Mouse (Mus musculus): ENCODE measurements around the gene Nrxn1. TPM values are rescaled to one million over a fixed set of nuclear protein-coding genes. Genes with fewer than 3 reads are reported as not detected.

Nrxn1 gene
- polyA plus RNA-seq, 1 experiment from 2014 or later: 3.2 TPM

DNA sequence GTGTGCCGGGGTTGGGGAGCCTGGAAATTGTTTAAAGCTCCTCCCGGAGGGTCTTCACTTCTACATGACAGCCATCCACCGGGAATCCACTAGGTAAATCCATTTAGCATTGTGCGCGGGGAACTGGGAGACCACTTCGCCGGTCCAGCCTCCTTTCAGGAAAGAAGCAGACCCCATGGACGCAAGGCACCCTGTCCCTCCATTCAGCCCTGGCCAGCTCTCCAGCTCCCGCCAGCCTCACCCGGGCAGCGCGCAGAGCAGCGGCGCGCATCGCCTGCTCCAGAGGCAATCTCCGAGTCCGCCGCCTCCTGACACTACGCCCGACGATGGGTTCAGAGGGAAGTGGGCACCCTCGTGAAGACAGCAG lies 637.5 kb downstream of the Nrxn1 start:
- Histone ChIP-seq H3K4me3 (ENCODE audit: low read depth, low read length) (peak overlapping the region; percentile 34), H3K4me1 (ENCODE audit: control insufficient read depth, insufficient read depth, low read length) (no peaks in the 10 kb centered on the region), H3K9me3 (ENCODE audit: control insufficient read depth, low read length) (no peaks in the 10 kb centered on the region), H3K9ac (ENCODE audit: low read length) (peak overlapping the region; percentile 51), H3K27me3 (ENCODE audit: control insufficient read depth, insufficient read depth, low read length) (peaks cover 23% of the 10 kb centered on the region), H3K36me3 (ENCODE audit: control insufficient read depth, insufficient read depth, low read length) (no peaks in the 10 kb centered on the region), H3K4me2 (ENCODE audit: low read depth, severe bottlenecking) (peak overlapping the region; percentile 95), H3K27ac (replicated peaks; ENCODE audit: low read depth, low read length) (no peak overlapping the region)
- under 1% methylated on average over 23 of the region's 23 CpGs for WGBS
- ATAC-seq (ENCODE audit: insufficient number of reproducible peaks, low FRiP score, low TSS enrichment, low read depth) (peak; percentile 67; the same call in 1 of the 2 replicates), DNase-seq (ENCODE audit: low spot score) (no peak)

GRCm38 (mm10) chr17:90454738-90455408 lies 638.0 kb downstream of the Nrxn1 start:
- H3K27me3 ChIP-seq (ENCODE audit: control insufficient read depth, insufficient read depth, low read length): peaks cover 23% of the 10 kb centered on the region

DNA sequence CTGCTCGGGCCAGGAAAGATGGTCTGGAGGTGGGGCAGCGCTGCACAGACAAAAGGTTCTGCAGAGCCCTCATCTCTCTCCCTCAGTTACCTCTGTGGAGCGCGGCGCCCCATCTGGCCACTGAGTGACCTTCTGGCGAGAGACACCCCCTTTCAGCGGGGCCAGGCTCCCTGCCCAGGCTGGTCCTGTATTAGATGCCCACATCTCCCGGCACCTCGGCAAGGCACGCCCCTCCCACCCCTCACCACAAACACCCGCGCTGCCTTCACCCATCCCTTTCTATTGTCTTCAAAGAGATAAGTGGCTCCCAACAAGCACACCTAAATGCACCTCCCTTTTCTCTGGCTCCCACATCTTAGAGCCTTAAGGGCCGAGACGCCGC lies 638.5 kb downstream of the Nrxn1 start:
- Histone ChIP-seq H3K9ac (ENCODE audit: low read length) (peak overlapping the region; percentile 34; the same call in 1 of the 2 replicates), H3K4me3 (ENCODE audit: low read depth, low read length) (peak overlapping the region; percentile 34), H3K27me3 (ENCODE audit: control insufficient read depth, insufficient read depth, low read length) (peaks cover 23% of the 10 kb centered on the region), H3K27ac (replicated peaks; ENCODE audit: low read depth, low read length) (no peak overlapping the region), H3K4me1 (ENCODE audit: control insufficient read depth, insufficient read depth, low read length) (no peaks in the 10 kb centered on the region), H3K4me2 (ENCODE audit: low read depth, severe bottlenecking) (peak overlapping the region; percentile 95), H3K36me3 (ENCODE audit: control insufficient read depth, insufficient read depth, low read length) (no peaks in the 10 kb centered on the region), H3K9me3 (ENCODE audit: control insufficient read depth, low read length) (no peaks in the 10 kb centered on the region)
- ATAC-seq (ENCODE audit: insufficient number of reproducible peaks, low FRiP score, low TSS enrichment, low read depth) (peak; percentile 31), DNase-seq (ENCODE audit: low spot score) (peak; percentile 48)
- WGBS: 2% methylated on average over 11 of the region's 15 CpGs

More at GRCm38 (mm10) chr17:90454738-90455408, 638.0 kb downstream of the Nrxn1 start:
- Histone ChIP-seq H3K4me2 (ENCODE audit: low read depth, severe bottlenecking) (peak overlapping the region; percentile 95), H3K4me3 (ENCODE audit: low read depth, low read length) (peak overlapping the region; percentile 34), H3K36me3 (ENCODE audit: control insufficient read depth, insufficient read depth, low read length) (no peaks in the 10 kb centered on the region), H3K9me3 (ENCODE audit: control insufficient read depth, low read length) (no peaks in the 10 kb centered on the region), H3K4me1 (ENCODE audit: control insufficient read depth, insufficient read depth, low read length) (no peaks in the 10 kb centered on the region), H3K9ac (ENCODE audit: low read length) (peak overlapping the region; percentile 51), H3K27ac (replicated peaks; ENCODE audit: low read depth, low read length) (no peak overlapping the region)
- WGBS: under 1% methylated on average over 40 of the region's 41 CpGs
- DNase-seq (ENCODE audit: low spot score) (peak; percentile 65), ATAC-seq (ENCODE audit: insufficient number of reproducible peaks, low FRiP score, low TSS enrichment, low read depth) (peak; percentile 29; the same call in 1 of the 2 replicates)

DNA sequence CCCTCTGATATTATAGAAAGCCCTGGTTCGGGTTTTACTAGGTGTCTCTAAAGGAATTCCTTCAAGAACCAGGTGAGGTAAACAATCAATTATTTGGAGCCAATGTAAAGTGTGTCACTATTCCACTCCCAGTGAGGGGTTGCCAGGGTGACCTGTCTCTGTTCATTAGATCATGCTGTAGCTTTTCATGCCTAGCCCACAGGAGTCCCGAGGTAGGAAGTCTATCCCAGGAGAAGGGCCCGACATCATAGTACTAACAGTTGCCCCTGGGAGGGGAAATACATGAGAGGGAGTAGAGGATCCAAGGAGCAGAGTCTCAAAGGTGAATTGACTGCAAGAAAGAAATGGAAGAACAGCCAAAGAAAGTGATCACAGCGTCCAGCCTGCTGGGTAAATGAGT lies 639.6 kb downstream of the Nrxn1 start:
- ATAC-seq (ENCODE audit: insufficient number of reproducible peaks, low FRiP score, low TSS enrichment, low read depth): no peak
- H3K4me3 ChIP-seq (ENCODE audit: low read depth, low read length): no peak overlapping the region
- no peaks in the 10 kb centered on the region for H3K4me1 ChIP-seq (ENCODE audit: control insufficient read depth, insufficient read depth, low read length)
- no peak overlapping the region for H3K27ac ChIP-seq (replicated peaks; ENCODE audit: low read depth, low read length)
- no peak overlapping the region for H3K9ac ChIP-seq (ENCODE audit: low read length)
- H3K27me3 ChIP-seq (ENCODE audit: control insufficient read depth, insufficient read depth, low read length): peaks cover 23% of the 10 kb centered on the region
- H3K9me3 ChIP-seq (ENCODE audit: control insufficient read depth, low read length): no peaks in the 10 kb centered on the region
- 57% methylated on average over 4 of the region's 4 CpGs for WGBS
- no peaks in the 10 kb centered on the region for H3K36me3 ChIP-seq (ENCODE audit: control insufficient read depth, insufficient read depth, low read length)
- no peak for DNase-seq (ENCODE audit: low spot score)
- H3K4me2 ChIP-seq (ENCODE audit: low read depth, severe bottlenecking): no peak overlapping the region

GRCm38 (mm10) chr17:90452770-90453169 lies 640.1 kb downstream of the Nrxn1 start:
- H3K27ac ChIP-seq (replicated peaks; ENCODE audit: low read depth, low read length): no peak overlapping the region
- no peak overlapping the region for H3K4me2 ChIP-seq (ENCODE audit: low read depth, severe bottlenecking)
- H3K9me3 ChIP-seq (ENCODE audit: control insufficient read depth, low read length): no peaks in the 10 kb centered on the region
- H3K4me3 ChIP-seq (ENCODE audit: low read depth, low read length): no peak overlapping the region
- H3K4me1 ChIP-seq (ENCODE audit: control insufficient read depth, insufficient read depth, low read length): no peaks in the 10 kb centered on the region
- H3K36me3 ChIP-seq (ENCODE audit: control insufficient read depth, insufficient read depth, low read length): no peaks in the 10 kb centered on the region
- no peak overlapping the region for H3K9ac ChIP-seq (ENCODE audit: low read length)
- DNase-seq (ENCODE audit: low spot score) (no peak), ATAC-seq (ENCODE audit: insufficient number of reproducible peaks, low FRiP score, low TSS enrichment, low read depth) (no peak)
- 73% methylated on average over 2 of the region's 2 CpGs for WGBS
- peaks cover 23% of the 10 kb centered on the region for H3K27me3 ChIP-seq (ENCODE audit: control insufficient read depth, insufficient read depth, low read length)

DNA sequence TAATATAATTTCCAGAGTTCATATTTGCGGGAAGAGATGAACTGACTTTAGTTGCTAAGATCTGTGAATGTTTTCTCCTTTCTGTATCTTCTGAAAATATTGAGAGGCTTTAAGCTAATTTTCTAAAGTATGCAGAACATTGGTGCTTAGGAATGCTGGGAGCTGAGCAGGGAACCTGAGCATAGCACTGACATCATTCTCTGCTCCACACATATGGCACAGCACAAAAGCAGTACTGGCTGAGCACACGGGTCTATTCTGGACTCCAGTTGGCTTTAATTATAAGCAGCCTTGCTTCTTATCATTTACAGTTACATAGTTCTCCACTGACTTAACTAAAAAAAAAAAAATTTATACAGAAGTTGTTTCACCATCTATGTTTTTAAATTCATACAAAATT lies 641.5 kb downstream of the Nrxn1 start:
- H3K4me3 ChIP-seq (ENCODE audit: low read depth, low read length): no peak overlapping the region
- H3K4me2 ChIP-seq (ENCODE audit: low read depth, severe bottlenecking): no peak overlapping the region
- H3K9ac ChIP-seq (ENCODE audit: low read length): no peak overlapping the region
- H3K9me3 ChIP-seq (ENCODE audit: control insufficient read depth, low read length): no peaks in the 10 kb centered on the region
- H3K27me3 ChIP-seq (ENCODE audit: control insufficient read depth, insufficient read depth, low read length): peaks cover 19% of the 10 kb centered on the region
- WGBS: 65% methylated on average over 2 of the region's 2 CpGs
- H3K27ac ChIP-seq (replicated peaks; ENCODE audit: low read depth, low read length): no peak overlapping the region
- H3K4me1 ChIP-seq (ENCODE audit: control insufficient read depth, insufficient read depth, low read length): no peaks in the 10 kb centered on the region
- ATAC-seq (ENCODE audit: insufficient number of reproducible peaks, low FRiP score, low TSS enrichment, low read depth) (no peak), DNase-seq (ENCODE audit: low spot score) (no peak)
- no peaks in the 10 kb centered on the region for H3K36me3 ChIP-seq (ENCODE audit: control insufficient read depth, insufficient read depth, low read length)

DNA sequence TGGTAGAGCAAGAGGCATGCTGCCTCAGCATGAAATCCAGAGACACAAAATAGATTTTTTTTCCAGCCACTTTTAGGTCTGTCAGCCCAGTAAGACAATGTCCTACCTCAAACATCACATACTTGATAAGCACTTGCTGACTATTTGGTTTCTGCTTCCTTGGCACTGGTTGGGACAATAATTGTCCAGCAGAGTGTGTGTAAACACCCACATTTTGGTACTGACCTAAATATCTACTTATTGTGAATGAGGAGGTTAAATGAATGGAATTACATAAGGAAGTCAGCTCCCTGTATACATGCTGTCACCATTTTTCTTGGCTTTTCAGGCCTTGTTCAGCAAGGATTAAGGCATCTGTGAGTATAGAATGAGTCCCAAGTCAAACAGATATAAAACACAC lies 649.8 kb downstream of the Nrxn1 start:
- Histone ChIP-seq H3K27me3 (ENCODE audit: control insufficient read depth, insufficient read depth, low read length) (no peaks in the 10 kb centered on the region), H3K9ac (ENCODE audit: low read length) (no peak overlapping the region), H3K4me1 (ENCODE audit: control insufficient read depth, insufficient read depth, low read length) (no peaks in the 10 kb centered on the region), H3K27ac (replicated peaks; ENCODE audit: low read depth, low read length) (no peak overlapping the region), H3K4me2 (ENCODE audit: low read depth, severe bottlenecking) (no peak overlapping the region), H3K9me3 (ENCODE audit: control insufficient read depth, low read length) (no peaks in the 10 kb centered on the region), H3K4me3 (ENCODE audit: low read depth, low read length) (no peak overlapping the region), H3K36me3 (ENCODE audit: control insufficient read depth, insufficient read depth, low read length) (no peaks in the 10 kb centered on the region)
- DNase-seq (ENCODE audit: low spot score) (no peak), ATAC-seq (ENCODE audit: insufficient number of reproducible peaks, low FRiP score, low TSS enrichment, low read depth) (no peak)

GRCm38 (mm10) chr17:90435836-90436235 lies 657.0 kb downstream of the Nrxn1 start:
- Histone ChIP-seq H3K36me3 (ENCODE audit: control insufficient read depth, insufficient read depth, low read length) (no peaks in the 10 kb centered on the region), H3K9me3 (ENCODE audit: control insufficient read depth, low read length) (no peaks in the 10 kb centered on the region), H3K4me2 (ENCODE audit: low read depth, severe bottlenecking) (no peak overlapping the region), H3K4me3 (ENCODE audit: low read depth, low read length) (no peak overlapping the region), H3K27me3 (ENCODE audit: control insufficient read depth, insufficient read depth, low read length) (no peaks in the 10 kb centered on the region), H3K9ac (ENCODE audit: low read length) (no peak overlapping the region), H3K4me1 (ENCODE audit: control insufficient read depth, insufficient read depth, low read length) (no peaks in the 10 kb centered on the region), H3K27ac (replicated peaks; ENCODE audit: low read depth, low read length) (no peak overlapping the region)
- DNase-seq (ENCODE audit: low spot score) (no peak), ATAC-seq (ENCODE audit: insufficient number of reproducible peaks, low FRiP score, low TSS enrichment, low read depth) (no peak)

DNA sequence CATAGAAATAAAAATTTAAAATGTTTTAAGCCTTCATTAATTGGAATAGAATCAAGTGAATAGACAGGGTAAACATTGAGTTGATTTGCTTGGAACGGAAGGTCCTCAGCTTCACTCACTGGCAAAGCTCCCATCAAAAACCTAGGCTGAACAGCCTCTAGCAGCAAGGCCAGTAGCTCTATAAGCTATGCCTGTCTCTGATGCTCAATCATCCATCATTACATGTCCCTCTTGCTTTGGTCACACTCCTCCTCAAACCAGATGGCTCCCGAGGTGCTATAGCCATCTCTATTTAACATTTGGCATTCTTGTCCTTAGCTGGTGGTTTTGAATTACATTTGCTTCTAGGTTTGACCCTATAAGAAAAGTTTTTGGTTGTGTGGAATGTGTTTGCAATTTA lies 657.5 kb downstream of the Nrxn1 start:
- DNase-seq (ENCODE audit: low spot score) (no peak), ATAC-seq (ENCODE audit: insufficient number of reproducible peaks, low FRiP score, low TSS enrichment, low read depth) (no peak)
- H3K4me2 ChIP-seq (ENCODE audit: low read depth, severe bottlenecking): no peak overlapping the region
- H3K9ac ChIP-seq (ENCODE audit: low read length): no peak overlapping the region
- no peaks in the 10 kb centered on the region for H3K27me3 ChIP-seq (ENCODE audit: control insufficient read depth, insufficient read depth, low read length)
- H3K9me3 ChIP-seq (ENCODE audit: control insufficient read depth, low read length): no peaks in the 10 kb centered on the region
- H3K4me1 ChIP-seq (ENCODE audit: control insufficient read depth, insufficient read depth, low read length): no peaks in the 10 kb centered on the region
- no peaks in the 10 kb centered on the region for H3K36me3 ChIP-seq (ENCODE audit: control insufficient read depth, insufficient read depth, low read length)
- H3K27ac ChIP-seq (replicated peaks; ENCODE audit: low read depth, low read length): no peak overlapping the region
- H3K4me3 ChIP-seq (ENCODE audit: low read depth, low read length): no peak overlapping the region
- WGBS: 67% methylated on average over 2 of the region's 2 CpGs
